Mouse (Mus musculus) olfactory bulb, adult 2 months (tissue): ENCODE measurements around the gene Pom121.

ENCODE experiments used
- CTCF ChIP-seq: fragments of 200-500 bp; IDR thresholded peaks from 2 replicates; pipeline ENCODE4 v1.5.1; 2012; ENCODE audit warnings: low read depth, mild to moderate bottlenecking, low read length, moderate library complexity; ENCODE audit not compliant: insufficient read depth
- POLR2A ChIP-seq: fragments of 200-500 bp; IDR thresholded peaks from 2 replicates; pipeline ENCODE4 v1.6.1; 2012; ENCODE audit warnings: mild to moderate bottlenecking, low read depth, low read length, moderate library complexity; ENCODE audit not compliant: insufficient read depth

GRCm38 (mm10) chr5:135433861-135434260, 39.5 kb upstream of the Pom121 start:
- TF ChIP-seq POLR2A (no peak), CTCF (no peak)
